Mouse (Mus musculus) G1E-ER4 (cell line): ENCODE measurements around the gene Luc7l3. TPM values are rescaled to one million over a fixed set of nuclear protein-coding genes. Genes with fewer than 3 reads are reported as not detected.

Experiments
- GATA1 ChIP-seq: IDR thresholded peaks from one replicate; pipeline ENCODE4 v1.8.0; 2012; ENCODE audit warnings: low read length, inconsistent platforms
- polyA plus RNA-seq: library from polyadenylated mRNA; stranded (reverse); fragments of >175 nt; gene quantifications from 2 replicates; pipeline ENCODE4 v1.2.3, GENCODE M21; 2012

Luc7l3 gene
- polyA plus RNA-seq, 1 experiment, result 34.4 TPM

DNA sequence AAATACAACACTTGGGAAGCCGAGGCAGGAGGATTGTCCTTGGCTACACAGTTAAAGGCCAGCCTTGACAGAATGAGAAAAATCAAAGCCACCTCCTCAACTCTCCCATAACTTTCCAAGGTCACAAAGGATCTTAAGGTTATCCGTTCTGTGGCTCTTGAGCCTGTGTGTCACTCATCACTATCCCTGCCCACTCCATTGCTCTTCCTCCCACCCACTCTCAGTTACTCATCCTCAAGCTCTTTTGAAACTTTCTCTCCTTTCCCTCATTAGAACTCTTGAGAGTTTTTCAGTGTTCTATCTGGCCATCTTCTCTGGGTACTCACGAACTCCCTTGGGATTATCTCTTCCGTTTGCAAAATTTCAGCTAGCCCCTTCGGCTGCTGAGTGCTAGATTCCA is 2.8 kb upstream of the Luc7l3 start:
- no peak for TF ChIP-seq GATA1

DNA sequence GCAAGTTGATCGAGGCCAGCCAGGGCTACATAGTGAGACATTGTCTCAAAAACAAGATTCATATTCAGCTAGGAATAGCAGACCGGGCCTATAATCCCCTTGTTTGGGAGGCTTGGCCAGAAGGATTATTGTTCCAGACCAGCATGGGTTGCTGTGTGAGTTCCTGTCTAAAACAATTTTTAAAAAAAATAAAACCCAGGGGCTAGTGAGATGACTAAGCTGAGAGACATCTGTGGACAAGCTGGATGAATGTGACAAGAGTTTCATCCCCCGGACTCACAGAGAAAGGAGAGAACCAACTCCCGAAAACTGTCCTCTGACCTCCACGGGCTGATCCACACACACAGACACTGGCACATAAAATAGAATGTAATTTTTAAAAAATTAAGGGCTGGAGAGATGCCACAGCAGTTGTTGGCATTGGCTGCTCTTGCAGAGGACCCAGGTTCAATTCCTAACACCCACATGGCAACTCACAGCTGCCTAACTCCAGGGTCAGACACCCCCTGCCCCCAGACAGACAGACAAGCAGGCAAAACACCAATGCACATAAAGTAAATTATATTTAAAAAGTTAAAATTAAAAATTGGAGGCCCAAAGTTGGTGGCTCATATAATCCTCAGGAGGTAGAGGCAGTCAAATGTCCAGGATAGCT is 1.6 kb upstream of the Luc7l3 start:
- TF ChIP-seq GATA1, result no peak

DNA sequence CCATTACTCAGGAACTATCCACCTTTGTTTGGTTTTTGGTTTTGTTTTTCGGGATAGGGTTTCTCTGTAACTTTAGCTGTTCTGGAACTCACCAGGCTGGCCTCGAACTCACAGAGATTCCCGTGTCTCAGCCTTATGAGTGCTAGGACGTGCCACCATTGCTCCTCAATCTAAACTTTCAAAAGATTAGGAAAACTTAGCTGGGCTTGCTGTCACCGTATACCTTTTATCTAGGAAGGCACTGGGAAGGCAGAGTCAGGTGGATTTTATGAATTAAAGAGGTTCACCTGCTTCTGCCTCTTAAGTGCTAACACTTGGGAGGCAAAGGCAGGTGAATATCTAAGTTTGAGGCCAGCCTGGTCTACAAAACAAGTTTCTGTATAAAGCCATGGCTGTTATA is 848 bp upstream of the Luc7l3 start:
- no peak for TF ChIP-seq GATA1

DNA sequence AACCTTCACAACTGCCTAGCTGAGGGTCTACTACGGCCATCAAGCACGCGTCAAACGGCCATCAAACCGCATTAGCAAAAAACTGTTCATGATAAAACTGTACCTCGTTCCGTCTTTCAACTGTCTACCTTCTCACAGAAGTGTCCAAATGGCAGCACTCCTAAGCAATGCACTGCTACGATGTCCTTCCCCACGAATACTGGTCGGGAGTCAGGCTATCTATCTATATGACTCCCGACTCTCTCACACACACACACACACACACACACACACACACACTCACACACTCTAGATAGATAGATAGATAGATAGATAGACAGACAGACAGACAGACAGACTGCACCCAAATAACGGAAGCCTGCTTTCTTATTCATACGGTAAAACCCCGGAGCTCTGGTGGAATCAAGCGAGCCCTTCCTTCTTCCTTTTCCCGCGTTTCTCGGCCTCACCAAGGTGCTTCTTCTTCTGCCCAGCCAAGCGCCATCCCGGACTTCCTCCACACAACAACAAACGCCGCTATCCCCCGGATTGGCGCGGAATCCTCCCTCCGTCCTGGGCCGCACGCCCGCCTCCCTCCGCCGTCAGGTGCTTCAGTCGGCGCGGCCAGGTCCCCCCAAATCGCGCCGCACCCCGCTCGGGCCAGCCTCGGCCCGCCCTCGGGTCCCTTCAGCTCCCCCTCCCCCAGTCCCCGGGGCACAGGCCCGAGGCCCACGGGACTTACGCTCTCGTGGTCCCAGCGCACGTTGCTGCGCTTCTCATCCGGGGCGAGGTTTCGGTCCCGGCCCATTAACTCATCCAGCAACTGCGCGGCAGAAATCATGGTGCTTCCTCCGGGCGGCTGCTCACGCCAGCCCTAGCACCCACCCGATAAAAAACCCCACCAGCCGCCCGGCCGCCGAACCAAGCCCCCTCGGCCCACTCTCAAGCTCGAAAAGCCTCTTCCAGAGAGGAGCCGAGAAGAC is 538 bp downstream of the Luc7l3 start:
- TF ChIP-seq GATA1, result no peak

DNA sequence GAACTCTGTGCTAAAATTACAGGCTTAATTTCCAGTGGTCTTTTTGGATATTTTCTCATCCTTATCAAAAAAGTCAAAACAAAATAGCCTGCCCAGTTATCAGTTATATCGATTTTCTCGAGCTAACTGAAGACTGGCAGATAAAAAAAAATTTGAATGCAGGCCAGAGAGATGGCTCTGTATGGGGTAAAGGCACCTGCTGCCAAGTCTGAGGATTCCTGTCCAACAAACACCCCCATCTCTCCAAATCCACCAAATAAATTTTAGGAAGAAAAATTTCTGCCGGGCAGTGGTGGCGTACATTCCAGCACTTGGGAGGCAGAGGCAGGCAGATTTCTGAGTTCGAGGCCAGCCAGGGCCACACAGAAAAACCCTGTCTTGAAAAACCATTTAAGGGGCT is 3.7 kb downstream of the Luc7l3 start:
- TF ChIP-seq GATA1, result no peak

DNA sequence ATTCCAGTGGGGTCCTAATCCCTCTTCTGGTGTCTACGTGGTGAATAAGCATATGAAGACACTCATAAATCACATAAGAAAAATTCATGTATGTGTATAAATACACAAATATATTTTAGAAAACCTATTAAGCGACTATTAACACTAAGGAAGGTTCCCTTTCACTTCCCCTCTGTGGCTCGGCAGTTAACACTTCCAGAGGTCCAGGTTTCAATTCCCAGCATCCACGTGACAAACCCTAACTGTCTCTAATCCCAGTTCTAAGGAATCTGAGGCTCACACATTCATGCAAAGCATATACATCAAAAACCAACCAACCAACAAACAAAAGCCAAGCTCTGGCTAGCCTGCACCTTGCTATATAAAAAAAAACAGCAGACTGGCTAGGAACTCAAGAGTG is 4.3 kb downstream of the Luc7l3 start:
- no peak for TF ChIP-seq GATA1

DNA sequence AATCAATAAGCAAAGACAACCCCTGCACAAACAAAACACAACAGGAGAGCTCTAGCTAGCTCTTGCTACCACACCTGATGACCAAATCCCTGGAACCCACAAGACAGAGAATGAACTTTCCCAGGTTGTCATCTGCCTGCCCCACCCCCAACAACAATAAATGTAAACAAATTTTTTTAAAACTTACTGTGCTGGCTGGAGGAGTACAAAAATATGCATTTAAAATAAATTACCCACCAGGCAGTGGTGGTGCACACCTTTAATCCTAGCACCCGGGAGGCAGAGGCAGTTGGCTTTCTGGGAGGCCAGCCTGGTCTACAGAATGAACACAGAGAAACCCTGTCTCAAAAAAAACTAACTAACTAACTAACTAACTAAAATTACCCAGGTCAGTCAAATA is 4.8 kb downstream of the Luc7l3 start:
- no peak for TF ChIP-seq GATA1

DNA sequence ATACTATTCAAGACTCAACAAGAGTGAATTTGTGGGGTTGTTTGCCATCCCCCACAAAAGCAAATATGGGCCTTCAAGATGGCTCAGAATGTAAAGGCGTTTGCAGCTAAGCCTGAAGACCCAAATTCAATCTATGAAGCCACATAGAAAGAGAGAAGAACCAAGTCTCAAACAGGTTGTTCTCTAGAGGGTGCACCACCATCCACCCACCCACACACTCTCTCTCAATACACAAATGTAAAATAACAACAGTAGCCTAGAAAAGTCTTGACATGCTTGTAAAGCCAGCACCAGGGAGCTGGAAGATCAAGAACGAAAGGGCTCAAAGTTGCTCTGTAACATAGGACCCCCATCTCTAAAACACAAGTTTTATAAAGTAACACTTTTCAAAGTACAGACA is 5.3 kb downstream of the Luc7l3 start:
- no peak for TF ChIP-seq GATA1

DNA sequence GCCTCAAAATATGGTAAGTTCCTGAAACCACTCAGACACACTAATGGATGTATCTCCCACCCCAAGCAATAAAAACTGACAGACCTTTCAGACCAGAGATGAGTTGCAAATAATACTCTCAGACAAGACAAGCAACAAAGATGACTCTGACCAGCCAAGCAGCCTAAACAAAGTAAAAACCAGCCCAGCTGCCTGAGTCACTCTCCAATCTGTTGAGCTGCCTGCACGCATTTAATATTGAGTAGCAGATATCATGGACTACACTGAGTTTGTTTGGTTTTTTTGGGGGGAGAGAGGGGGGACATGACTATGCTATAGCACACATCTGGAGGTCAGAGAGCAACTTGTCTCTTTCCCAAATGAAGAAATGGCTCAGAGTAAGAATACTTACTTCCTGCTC is 6.5 kb downstream of the Luc7l3 start:
- no peak for TF ChIP-seq GATA1

DNA sequence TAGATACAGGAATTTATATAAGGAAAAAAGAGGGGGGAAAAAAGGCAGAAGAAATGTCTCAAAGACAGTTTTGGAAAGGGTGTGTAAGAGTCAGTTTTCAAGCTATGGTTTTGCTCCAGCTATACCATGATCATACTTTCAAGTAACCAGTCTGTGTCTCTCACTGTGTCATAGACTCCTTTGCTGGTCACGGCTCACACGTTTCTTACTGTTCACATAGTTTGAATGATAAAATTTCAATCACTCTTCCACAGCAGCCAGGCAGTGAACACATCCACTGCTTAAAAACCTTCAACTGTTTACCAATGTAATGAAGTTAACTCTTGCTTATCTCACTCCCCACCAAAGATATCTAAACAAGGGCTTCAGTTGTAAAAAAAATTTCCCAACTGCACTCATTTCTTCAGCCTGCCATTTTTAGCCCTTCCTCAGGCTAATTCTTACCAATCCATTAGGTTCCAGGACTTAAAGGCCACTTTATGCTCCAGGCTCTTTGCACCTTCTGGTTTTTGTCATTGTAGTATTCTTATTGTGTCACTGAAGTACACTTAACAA is 7.6 kb downstream of the Luc7l3 start:
- TF ChIP-seq GATA1, result no peak

DNA sequence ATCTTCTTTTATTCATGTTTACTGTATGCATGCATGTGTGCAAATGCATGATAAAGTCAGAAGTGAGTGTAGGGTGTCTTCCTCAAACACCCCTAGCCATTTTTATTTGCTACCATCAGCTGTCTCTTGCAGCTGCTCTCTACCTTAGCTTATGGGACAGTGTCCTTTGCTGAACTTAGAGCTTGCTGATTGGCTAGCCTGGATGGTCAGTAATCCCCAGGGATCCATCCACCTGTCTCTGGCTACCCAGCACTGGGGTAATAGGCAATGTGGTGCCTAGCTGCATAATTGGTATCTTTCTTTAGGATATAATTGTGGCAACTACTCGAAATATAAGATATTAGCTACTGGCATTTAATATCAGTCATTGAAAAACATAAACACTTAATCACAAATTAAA is 9.1 kb downstream of the Luc7l3 start:
- no peak for TF ChIP-seq GATA1

DNA sequence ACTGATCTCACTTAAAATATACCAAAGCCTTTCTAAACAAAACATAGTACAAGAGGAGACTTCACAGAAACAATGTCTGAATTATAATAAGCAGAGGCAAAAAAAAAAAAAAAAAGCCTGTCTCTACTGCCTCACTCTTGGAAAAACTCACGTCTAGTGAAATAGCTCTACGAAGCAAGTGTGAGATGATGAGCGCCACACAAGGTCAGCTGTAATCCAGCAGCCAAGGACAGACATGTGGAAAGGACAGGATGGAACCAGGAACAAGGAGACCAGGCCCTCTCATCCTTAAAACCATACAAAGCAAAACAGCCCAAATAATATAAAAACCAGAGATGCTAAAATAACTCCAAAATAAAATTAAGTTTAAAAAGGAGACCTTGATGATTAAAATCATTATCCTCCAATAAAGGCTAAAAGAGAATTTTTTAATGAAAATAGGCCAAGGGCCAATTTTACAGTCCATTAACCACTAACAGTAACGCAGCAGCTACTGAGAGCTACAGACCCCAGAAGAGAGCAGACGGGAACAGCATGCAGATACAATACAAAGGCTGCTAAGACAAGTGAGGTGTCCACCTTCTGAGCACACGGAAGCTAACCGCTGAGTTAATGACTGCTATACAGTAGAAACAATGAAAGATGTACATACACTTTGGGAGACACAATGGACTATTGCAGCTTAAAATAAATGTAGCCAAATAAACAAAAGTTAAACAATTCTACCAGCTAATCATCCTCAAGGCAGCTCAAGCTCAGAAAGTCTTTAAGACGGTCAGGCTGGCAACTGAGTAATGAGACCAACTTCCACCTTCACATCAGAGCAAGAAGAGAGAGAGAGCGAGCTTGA is 26.6 kb downstream of the Luc7l3 start:
- TF ChIP-seq GATA1, result no peak

DNA sequence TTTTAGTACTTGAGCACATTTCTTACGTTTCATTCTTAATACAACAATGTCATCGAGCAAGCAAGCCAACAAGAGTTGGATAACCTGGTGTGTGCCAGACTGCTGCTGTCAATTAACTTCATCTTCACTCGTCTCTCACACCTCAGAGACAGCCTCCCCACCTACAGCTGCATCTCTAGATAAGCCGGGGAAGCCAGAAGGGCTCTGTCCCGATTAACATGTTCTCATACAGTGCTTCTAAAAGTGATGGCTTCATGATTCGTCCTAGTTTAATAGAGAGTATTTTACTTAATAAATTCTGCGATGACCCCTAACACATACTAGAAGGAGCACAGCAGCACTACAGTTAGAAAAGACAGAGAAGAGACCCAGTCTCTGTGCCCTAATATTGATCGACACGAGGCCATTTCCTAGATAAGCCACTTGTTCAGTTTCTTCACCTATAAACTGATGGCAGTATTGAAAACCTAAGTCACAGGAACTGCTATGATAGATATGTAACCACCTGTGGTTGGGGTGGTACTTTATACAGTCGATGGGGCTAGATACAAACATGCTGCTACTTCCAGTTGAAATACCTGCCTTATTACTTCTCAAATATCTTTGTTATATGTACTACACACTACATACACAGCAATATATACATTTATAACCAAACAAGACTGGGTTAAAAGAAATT is 31.6 kb downstream of the Luc7l3 start:
- no peak for TF ChIP-seq GATA1

DNA sequence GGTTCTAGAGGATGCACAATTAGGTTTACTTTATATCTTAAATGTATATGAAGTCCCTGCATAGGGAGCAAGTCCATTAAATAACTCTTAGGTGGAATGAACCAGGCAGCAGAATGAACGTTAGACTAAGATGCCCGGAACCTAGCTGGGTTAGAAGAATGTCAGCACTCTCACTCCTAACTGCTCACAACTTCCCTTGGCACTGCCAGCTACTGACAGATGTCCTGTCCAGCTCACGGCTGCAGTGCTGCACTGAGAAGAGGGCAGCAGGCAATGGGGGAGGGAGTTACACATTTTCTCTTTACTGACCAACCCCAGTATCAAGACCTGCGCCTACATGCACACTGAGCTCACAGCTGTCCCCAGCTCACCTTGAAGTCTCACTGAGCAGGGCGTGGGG is 34.7 kb downstream of the Luc7l3 start:
- no peak for TF ChIP-seq GATA1
